Mouse (Mus musculus): ENCODE measurements around the gene Gm21319.
"Not testable (repeated sequence)": the region's sequence is repeated elsewhere in the genome, so short reads cannot be mapped to it uniquely, and the experiment has no call there.

Gene Gm21319

GRCm38 (mm10) chr12:87775655-87776054, at the start of gene Gm21319:
TSS of gene Gm21319 (minus strand) at chr12:87775755.
- DNase-seq (ENCODE audit: low spot score in 2 of 2) = not testable (repeated sequence)

GRCm38 (mm10) chr12:87816277-87816676, 40.7 kb upstream of the Gm21319 start, which contains the start of gene BB287469:
TSS of gene BB287469 (plus strand) at chr12:87816577.
- DNase-seq (ENCODE audit: low spot score in 2 of 2) = not testable (repeated sequence)

- DNase-seq (ENCODE audit: low spot score in 2 of 2) = not testable (repeated sequence)
Measured at GRCm38 (mm10) chr12:87797971-87798370, 22.4 kb upstream of the Gm21319 start.

DNA sequence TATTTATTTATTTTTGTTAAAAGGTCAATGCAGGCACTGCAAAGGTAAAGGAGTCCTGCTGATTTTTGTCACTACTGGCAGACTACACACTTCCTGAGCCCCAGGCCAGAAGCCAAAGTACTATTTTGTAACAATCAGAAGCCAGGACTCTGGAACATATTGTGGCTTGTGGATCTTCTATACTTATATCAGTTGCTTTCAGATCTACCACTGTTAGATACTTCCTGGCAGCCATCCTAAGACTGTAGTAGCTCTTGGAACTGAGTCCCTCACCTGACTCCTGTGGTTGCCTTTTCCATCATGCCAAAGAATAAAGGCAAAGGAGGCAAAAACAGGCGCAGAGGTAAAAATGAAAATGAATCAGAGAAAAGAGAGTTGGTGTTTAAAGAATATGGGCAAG, 19.7 kb upstream of the Gm21319 start, which contains the start of gene Gm21936:
Gm21936 (plus strand) TSS at position 301 of the 400 bp plus-strand sequence.
- DNase-seq (ENCODE audit: low spot score in 2 of 2) = not testable (repeated sequence)

Measured in urinary bladder, postnatal 4 days (tissue).